Mouse (Mus musculus) lung, postnatal 10 days (tissue): ENCODE results near the gene Pbx4.
A peak's percentile ranks its signal among the peaks of the same experiment; 100 is the strongest.

Experiments used
- DNase-seq: peaks from one replicate; pipeline ENCODE4 v3.0.0; 2021

The Pbx4 gene

DNA sequence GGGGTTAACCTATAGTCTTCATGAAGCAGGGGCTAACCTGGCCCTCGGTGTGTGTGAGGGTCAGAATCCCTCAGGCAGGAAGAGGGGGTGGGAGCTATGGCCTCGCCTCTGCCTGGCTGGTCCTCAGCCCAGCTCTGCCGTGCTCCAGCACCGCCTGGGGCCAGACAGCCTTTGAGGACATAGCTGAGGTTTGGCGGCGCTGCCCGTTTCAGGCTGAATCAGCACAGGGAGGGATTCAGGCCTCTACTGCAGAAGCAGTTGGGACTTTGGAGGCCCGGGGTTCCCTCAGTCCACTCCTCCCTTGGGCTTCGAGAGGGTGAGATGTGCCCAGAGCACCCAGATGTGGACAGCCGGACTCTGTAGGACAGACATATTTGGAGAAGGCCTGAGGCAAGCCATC is 43.8 kb downstream of the Pbx4 start:
- DNase-seq, result no peak

DNA sequence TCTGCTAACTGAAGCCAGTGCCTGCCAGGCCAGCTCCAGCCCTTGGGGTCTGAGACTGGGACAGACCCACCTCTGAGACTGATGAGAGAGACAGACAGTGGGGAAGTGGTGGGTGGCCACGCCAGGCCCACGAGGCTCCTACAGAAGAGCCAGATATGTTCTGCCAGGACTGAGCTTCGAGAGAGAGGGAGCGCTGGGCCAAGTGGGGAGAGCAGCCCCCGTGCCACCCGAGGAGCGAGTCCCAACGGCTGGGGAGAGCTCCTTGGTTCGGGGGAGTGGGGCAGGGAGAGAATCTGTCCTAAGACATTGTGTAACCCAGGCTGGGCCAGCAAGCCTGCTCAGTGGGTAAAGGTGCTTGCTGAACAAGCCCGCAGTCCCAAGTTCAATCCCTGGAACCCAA is 44.7 kb downstream of the Pbx4 start:
- DNase-seq, result no peak

- no peak for DNase-seq
Observed at GRCm38 (mm10) chr8:69877396-69877795, 45.1 kb downstream of the Pbx4 start.

DNA sequence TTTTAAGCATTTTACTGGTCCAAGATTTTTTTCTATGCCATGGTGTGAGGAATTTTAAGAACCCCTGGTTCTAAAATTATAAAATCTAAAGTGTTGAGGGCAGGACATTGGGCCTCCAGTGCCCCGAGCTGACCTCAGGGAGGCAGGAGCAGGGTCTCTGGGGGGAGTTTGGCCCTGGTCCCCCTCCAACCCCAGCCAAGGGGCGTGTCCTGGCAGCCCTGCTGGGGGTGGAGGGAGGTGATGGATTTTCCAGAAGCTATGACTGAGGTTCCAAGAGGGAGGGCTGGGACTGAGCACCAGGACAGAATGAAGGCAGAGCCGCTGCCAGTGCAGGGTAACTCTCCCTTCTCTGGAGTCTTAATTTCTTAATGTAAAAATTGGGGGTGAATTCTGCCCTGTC is 45.7 kb downstream of the Pbx4 start:
- no peak for DNase-seq

- DNase-seq, result no peak
Observed at GRCm38 (mm10) chr8:69879678-69880077, 47.4 kb downstream of the Pbx4 start.

GRCm38 (mm10) chr8:69880841-69881240 is 48.5 kb downstream of the Pbx4 start:
- no peak for DNase-seq

GRCm38 (mm10) chr8:69881261-69881865 is 49.1 kb downstream of the Pbx4 start:
- DNase-seq, result no peak

DNA sequence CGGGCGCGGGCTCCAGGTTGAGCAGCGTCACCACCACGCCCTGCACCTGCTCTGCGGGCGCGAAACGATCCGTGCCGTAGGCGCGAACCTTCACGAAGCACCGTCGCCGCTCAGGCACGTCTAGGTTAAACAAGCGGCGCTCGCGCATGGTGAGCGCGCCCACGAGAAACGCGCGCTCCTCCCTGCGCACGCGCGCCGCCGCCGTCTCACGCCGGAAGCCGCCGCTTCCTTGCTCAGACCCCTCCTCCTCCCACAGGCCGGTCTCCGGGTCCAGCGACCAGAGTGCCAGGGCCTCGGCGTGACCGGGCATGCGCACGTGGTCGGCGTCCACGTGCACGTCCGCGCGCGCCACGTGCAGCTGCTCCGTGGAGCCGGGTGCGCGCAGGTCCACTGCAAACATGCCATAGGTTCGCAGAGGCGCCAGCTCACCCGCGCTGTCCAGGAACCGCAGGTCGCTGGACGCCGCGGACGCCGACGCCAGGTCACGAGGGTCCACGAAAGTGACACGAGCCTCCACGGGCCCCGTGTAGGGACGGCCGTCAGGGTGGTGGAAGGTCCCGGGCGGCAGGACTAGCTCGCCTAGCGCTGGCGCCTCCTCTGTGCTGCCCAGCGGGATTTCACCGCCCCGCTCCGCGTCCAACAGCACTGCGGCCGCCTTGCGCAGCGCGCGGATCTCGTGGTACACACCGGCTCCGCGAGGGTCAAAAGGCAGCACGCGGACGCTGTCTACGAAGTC is 49.9 kb downstream of the Pbx4 start:
- peak; percentile 83 for DNase-seq

DNA sequence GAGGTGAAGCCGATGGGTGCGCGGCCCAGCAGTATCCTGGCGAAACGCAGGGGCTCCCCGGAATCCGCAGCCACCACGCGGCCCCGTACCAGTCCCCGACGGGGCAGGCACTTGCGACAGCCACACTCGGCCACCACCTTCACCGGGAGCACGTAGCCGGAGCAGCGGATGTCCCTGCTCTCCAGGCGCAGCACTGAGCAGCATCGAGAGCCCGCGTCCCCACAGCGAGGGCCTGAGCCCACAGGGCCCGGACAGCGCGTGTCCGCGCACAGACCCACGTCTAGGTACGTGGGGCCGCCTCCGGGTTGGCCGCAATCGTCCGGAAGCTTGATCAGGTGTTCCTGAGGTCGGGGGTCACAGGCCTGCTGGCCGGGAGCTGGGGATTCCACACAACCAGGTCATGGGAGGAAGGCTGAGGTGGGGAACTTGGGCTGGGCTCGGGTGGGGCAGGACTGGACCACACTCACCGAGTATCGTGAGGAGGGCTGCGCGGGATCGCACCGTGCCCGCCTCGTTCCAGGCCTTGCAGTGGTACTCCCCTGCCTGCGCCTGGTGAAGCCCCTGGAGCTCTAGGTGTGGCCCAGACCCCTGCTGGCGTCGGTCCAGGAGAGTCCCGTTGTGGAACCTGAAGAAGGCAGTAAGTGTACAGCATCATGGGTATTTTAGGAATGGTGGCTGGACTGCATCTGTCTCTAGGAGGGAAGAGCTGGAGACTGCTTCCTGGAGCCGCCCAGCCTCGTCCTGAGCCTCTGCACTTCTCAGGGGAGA is 50.7 kb downstream of the Pbx4 start:
- no peak for DNase-seq

- DNase-seq, result no peak
Observed at GRCm38 (mm10) chr8:69884141-69884540, 51.9 kb downstream of the Pbx4 start.

DNA sequence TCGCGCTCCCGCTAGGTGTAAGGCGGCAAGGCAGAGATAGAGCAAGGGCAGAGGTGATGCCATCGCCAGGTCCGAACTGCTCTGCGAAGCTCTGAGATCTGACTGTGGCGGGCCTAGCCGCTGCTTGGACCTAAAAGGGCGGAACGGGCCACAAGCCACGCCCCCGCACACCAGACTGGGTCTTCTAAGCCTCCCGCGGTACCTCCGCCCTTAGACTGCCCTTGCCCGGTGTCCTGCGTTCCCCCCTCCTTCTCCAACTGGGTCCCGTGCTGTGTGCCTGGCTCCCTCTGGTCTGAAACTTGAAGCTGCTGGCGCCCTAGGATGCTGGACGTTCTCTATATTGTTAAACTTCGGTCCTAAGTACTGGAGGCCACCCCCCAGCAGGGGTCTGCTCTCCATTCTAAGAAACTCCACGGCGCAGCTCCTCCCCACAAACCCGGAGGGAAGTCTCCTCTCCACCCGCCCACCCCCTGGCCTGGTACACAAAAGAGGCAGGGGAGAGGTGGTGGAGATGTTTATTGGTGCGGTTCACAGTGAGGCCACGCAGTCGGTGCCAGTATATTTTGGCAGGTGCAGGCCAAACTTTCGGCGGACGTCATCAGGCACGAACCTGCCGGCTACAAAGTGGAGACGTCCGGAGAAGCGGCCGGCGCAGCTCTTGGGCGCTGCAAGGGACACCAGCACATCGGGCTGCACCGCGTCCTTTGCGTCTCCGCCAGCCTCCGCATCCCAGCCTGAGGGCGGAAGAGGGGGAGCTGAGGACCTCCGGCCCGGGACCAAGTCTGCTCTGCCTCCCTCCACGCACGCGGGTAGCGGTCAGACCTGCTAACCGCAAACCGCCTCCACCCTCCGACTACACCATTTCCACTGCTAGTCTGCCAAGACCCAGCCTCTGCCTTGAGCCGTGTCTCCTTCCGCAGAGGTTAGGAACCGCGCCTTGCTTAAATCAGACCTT is 55.3 kb downstream of the Pbx4 start, which contains the start of gene Cilp2:
Gene Cilp2, minus strand, starts transcription at position 399 of the 955 bp plus-strand sequence.
- peak; percentile 45 for DNase-seq

GRCm38 (mm10) chr8:69888244-69888866 is 56.1 kb downstream of the Pbx4 start:
- peak; percentile 42 for DNase-seq

GRCm38 (mm10) chr8:69888902-69889301 is 56.6 kb downstream of the Pbx4 start:
- DNase-seq, result no peak

GRCm38 (mm10) chr8:69890813-69891241 is 58.5 kb downstream of the Pbx4 start:
- peak; percentile 65 for DNase-seq

GRCm38 (mm10) chr8:69893863-69894262 is 61.6 kb downstream of the Pbx4 start:
- DNase-seq, result peak; percentile 82

DNA sequence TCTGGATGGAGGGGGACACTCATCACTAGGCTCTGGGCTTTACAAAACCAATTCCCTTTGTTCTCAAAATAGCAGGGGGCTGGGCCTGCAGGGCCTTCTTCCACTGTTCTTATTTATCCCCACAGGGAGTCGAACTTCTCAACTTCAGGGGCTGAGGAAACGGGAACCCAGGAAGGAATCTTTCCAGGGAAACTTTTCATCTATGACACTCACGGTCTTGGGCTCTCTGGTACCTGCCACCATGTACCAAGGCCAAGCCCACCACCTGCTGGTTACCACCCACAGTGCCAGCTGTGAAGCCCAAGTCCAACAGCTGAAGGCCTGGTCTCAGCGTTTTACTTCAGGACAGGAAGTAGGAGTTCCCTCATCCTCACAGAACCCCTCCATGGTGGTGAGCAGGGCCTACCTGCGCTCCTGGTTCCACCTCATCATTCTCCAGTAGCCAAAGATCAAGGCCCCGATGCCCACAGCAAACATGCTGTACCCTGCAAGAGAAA is 62.6 kb downstream of the Pbx4 start:
- no peak for DNase-seq

DNA sequence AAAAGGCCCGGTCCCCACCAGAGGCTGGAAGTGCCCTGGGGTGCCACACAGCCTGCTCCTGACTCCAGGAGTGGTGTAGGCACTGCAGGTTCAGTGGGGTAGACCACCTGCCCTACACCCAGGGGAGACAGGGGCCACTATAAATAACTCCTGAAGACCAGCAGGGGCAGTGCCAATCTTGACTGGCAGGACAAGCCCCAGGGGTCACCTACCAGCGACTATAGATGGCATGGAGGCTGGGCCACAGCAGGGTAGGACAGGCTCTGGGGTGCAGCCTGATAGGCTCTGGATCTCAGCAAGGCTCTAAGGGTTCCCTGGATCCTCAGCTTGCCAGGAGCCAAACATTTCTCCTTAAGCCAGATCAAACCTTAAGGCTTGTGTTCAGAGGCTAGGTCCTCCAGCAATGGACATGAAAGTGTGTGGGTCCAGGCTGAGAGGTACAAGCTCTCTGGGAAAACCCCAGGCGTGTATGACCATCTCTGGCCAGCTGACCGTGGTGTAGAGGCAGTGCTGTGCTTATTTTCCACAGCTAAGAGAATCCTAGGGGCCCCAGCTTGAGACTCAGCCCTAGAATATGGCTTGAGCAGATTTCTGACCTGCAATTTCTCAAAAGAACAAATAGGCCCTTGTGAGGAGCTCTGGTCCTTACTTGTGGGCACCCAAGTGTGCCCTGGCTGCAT is 63.6 kb downstream of the Pbx4 start:
- no peak for DNase-seq

GRCm38 (mm10) chr8:69897857-69898256 is 65.6 kb downstream of the Pbx4 start:
- DNase-seq, result no peak

DNA sequence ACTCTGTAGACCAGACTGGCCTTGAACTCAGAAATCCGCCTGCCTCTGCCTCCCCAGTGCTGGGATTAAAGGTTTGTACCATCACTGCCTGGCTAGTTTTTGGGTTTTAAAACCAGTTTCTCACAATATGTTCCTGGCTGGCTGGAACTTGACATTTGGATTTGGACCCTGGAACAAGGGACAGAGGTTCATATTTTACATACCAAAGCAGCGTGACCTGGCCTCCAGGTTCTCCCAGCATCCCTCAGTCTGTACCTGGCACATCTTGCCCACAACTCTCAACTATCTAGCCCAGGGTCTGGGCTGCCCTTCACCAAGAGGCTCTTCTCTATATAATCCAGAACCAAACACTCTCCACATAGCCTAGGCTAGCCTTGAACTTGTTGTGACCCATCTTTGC is 67.6 kb downstream of the Pbx4 start:
- no peak for DNase-seq

- DNase-seq, result no peak
Observed at GRCm38 (mm10) chr8:69900895-69901451, 68.7 kb downstream of the Pbx4 start.
